Mouse (Mus musculus) forebrain, embryonic 11.5 days (tissue): ENCODE results near the gene Olfr365. TPM values are rescaled to one million over a fixed set of nuclear protein-coding genes. Genes with fewer than 3 reads are reported as not detected.

Experiments
- ATAC-seq: fragments of 200-750 bp; cut with Nextera tagmentation; replicated peaks from 2 replicates; pipeline ENCODE4 v1.8.0; 2017; ENCODE audit warnings: moderate TSS enrichment; ENCODE audit not compliant: low FRiP score
- DNase-seq: peaks from one replicate; pipeline ENCODE4 v3.0.0-alpha.2; 2017; ENCODE audit warnings: low spot score
- H3K27ac ChIP-seq: fragments of 300-500 bp; sonication (generic); 2 replicates; pipeline ENCODE4 v1.5.1; 2014; ENCODE audit warnings: low read depth, low read length
- H3K27me3 ChIP-seq: fragments of 300-500 bp; sonication (generic); 2 replicates; pipeline ENCODE4 v1.6.1; 2014; ENCODE audit warnings: mild to moderate bottlenecking, low read length, mixed read lengths; ENCODE audit not compliant: control insufficient read depth, insufficient read depth
- H3K36me3 ChIP-seq: fragments of 300-500 bp; sonication (generic); 2 replicates; pipeline ENCODE4 v1.6.1; 2014; ENCODE audit warnings: mild to moderate bottlenecking, low read length, moderate library complexity, mixed read lengths; ENCODE audit not compliant: control insufficient read depth, insufficient read depth
- H3K4me1 ChIP-seq: fragments of 300-500 bp; sonication (generic); replicated peaks from 2 replicates; pipeline ENCODE4 v1.6.1; 2014; ENCODE audit warnings: low read length, mixed read lengths; ENCODE audit not compliant: control insufficient read depth, insufficient read depth
- H3K4me2 ChIP-seq: fragments of 300-500 bp; sonication (generic); 2 replicates; pipeline ENCODE4 v1.6.1; 2014; ENCODE audit warnings: low read depth, mild to moderate bottlenecking, low read length, moderate library complexity, mixed read lengths; ENCODE audit not compliant: severe bottlenecking
- H3K4me3 ChIP-seq: fragments of 300-500 bp; sonication (generic); 2 replicates; pipeline ENCODE4 v1.5.1; 2014; ENCODE audit warnings: low read depth, low read length
- H3K9ac ChIP-seq: fragments of 300-500 bp; sonication (generic); 2 replicates; pipeline ENCODE4 v1.6.1; 2014; ENCODE audit warnings: low read length
- H3K9me3 ChIP-seq: fragments of 300-500 bp; sonication (generic); 2 replicates; pipeline ENCODE4 v1.6.1; 2016; ENCODE audit warnings: low read length, mixed read lengths; ENCODE audit not compliant: control insufficient read depth
- WGBS: fragments of 180-500 bp; shearing (Covaris S2); extraction: QIAGEN DNeasy Blood & Tissue Kit; methylation state at CpG from one replicate; pipeline ENCODE4 v1.1.7; 2014; 5-methylcytosine and 5-hydroxymethylcytosine counted together
- polyA plus RNA-seq: library from polyadenylated mRNA; unstranded; fragments of >200 nt; fragmentation: Nextera tagmentation; extraction: Ambion mirVana; gene quantifications from 2 replicates; pipeline ENCODE4 v1.2.1, GENCODE M21; 2014

Olfr365 gene
- polyA plus RNA-seq, result not detected in 2 replicates

GRCm38 (mm10) chr2:37187898-37188297 lies at the start of gene Olfr365:
Olfr365 (plus strand) TSS chr2:37188198.
- no peak within 1 kb of the TSS for H3K9ac ChIP-seq
- ATAC-seq (no peak), DNase-seq (no peak)
- no peaks in the 10 kb centered on the region for H3K36me3 ChIP-seq
- 0 out of 2 replicates have a peak, but pooled peaks cover 4% of the 10 kb centered on the region for H3K9me3 ChIP-seq
- 68% methylated on average over 3 of the region's 3 CpGs for WGBS
- no peaks in the 10 kb centered on the region for H3K27me3 ChIP-seq
- no peaks in the 10 kb centered on the region for H3K4me1 ChIP-seq
- H3K4me3 ChIP-seq, result no peak within 1 kb of the TSS
- no peak within 1 kb of the TSS for H3K4me2 ChIP-seq
- no peak within 1 kb of the TSS for H3K27ac ChIP-seq

DNA sequence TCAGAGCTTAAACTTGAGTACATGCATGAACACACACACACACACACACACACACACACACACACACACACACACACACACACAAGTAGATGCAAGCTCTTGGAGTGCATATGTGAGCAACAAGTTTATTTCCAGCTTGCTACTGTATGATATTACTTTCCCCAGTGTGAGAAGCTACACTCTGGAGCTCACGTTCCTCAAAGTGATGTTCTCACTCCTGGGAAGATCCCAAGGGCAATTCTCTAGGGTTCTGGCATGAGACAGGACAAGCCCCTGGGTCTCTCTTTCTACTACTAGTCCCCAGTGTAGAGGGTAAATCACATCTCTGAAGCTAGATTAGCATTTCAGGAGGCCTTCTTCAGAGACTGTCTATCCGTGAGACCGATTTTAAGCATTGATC lies 49.0 kb upstream of the Olfr365 start, which contains the start of gene Olfr364-ps1:
Gene Olfr364-ps1, plus strand, starts transcription at position 301 of the 400 bp plus-strand sequence.
- ATAC-seq, result no peak
- no peak within 1 kb of the TSS for H3K4me3 ChIP-seq
- WGBS, result 87% methylated on average over 3 of the region's 3 CpGs

GRCm38 (mm10) chr2:37211274-37211673 lies 23.3 kb downstream of the Olfr365 start, which contains the start of gene Olfr366:
Olfr366 (plus strand) TSS chr2:37211574.
- no peak for DNase-seq
- H3K9me3 ChIP-seq, result no peaks in the 10 kb centered on the region; the same call in 1 of the 2 replicates
- no peak within 1 kb of the TSS for H3K4me2 ChIP-seq
- no peaks in the 10 kb centered on the region for H3K4me1 ChIP-seq
- no peak within 1 kb of the TSS for H3K9ac ChIP-seq
- ATAC-seq, result no peak
- H3K4me3 ChIP-seq, result no peak within 1 kb of the TSS
- no peak within 1 kb of the TSS for H3K27ac ChIP-seq
- no peaks in the 10 kb centered on the region for H3K27me3 ChIP-seq
- H3K36me3 ChIP-seq, result no peaks in the 10 kb centered on the region

More for the DNA sequence above, 49.0 kb upstream of the Olfr365 start, which contains the start of gene Olfr364-ps1:
- DNase-seq, result no peak
- H3K9ac ChIP-seq, result no peak within 1 kb of the TSS
- H3K27ac ChIP-seq, result no peak within 1 kb of the TSS
- no peaks in the 10 kb centered on the region for H3K4me1 ChIP-seq
- H3K36me3 ChIP-seq, result no peaks in the 10 kb centered on the region
- no peaks in the 10 kb centered on the region; the same call in 1 of the 2 replicates for H3K9me3 ChIP-seq
- H3K4me2 ChIP-seq, result no peak within 1 kb of the TSS
- no peaks in the 10 kb centered on the region for H3K27me3 ChIP-seq

Other genes with a start within 250 kb of the Olfr365 start
- gene Olfr357, start 194.4 kb upstream of the Olfr365 start, polyA plus RNA-seq, result not detected in 2 replicates
- gene Olfr358, start 178.9 kb upstream of the Olfr365 start, polyA plus RNA-seq, result not detected in 2 replicates
- gene Olfr360, start 122.5 kb upstream of the Olfr365 start, polyA plus RNA-seq, result not detected in 2 replicates
- not detected in 2 replicates for gene Olfr361, start 98.9 kb upstream of the Olfr365 start, polyA plus RNA-seq
- not detected in 2 replicates for gene Olfr362, start 70.3 kb upstream of the Olfr365 start, polyA plus RNA-seq
- not detected in 2 replicates for gene Olfr364-ps1, start 48.9 kb upstream of the Olfr365 start, polyA plus RNA-seq
- gene Olfr366, start 23.4 kb downstream of the Olfr365 start, polyA plus RNA-seq, result not detected in 2 replicates
- not detected in 2 replicates for gene Olfr368, start 138.3 kb downstream of the Olfr365 start, polyA plus RNA-seq
- gene Pdcl, start 171.1 kb downstream of the Olfr365 start, polyA plus RNA-seq, result 65.0 and 71.7 TPM in 2 replicates
- 26.7 and 31.1 TPM in 2 replicates for gene Rc3h2, start 234.7 kb downstream of the Olfr365 start, polyA plus RNA-seq